Mouse (Mus musculus): ENCODE measurements around the gene Dgki.

The Dgki gene

GRCm38 (mm10) chr6:36812666-36813515 lies 487.1 kb downstream of the Dgki start:
- DNase-seq (ENCODE audit: low read depth, low spot score) = no peak

- no peak for DNase-seq (ENCODE audit: low read depth, low spot score)
Observed at GRCm38 (mm10) chr6:36810448-36810847, 489.5 kb downstream of the Dgki start.

GRCm38 (mm10) chr6:36809747-36810285 lies 490.2 kb downstream of the Dgki start, which contains the start of gene Ptn:
Gene Ptn (minus strand): TSS chr6:36810220.
- DNase-seq (ENCODE audit: low read depth, low spot score) = peak; percentile 16

- no peak for DNase-seq (ENCODE audit: low read depth, low spot score)
Observed at GRCm38 (mm10) chr6:36809311-36809726, 490.7 kb downstream of the Dgki start.

- no peak for DNase-seq (ENCODE audit: low read depth, low spot score)
Observed at GRCm38 (mm10) chr6:36808306-36809058, 491.5 kb downstream of the Dgki start.

GRCm38 (mm10) chr6:36806906-36807305 lies 493.1 kb downstream of the Dgki start:
- DNase-seq (ENCODE audit: low read depth, low spot score) = no peak

GRCm38 (mm10) chr6:36800309-36800946 lies 499.6 kb downstream of the Dgki start:
- no peak for DNase-seq (ENCODE audit: low read depth, low spot score)

GRCm38 (mm10) chr6:36797066-36797655 lies 502.8 kb downstream of the Dgki start:
- DNase-seq (ENCODE audit: low read depth, low spot score) = no peak
